Mouse (Mus musculus) kidney, postnatal 0 days (tissue): Measurements from ENCODE around the gene B3gnt9. TPM values are rescaled to one million over a fixed set of nuclear protein-coding genes. Genes with fewer than 3 reads are reported as not detected.

Source experiments
- ATAC-seq: fragments of 200-750 bp; cut with Nextera tagmentation; replicated peaks from 2 replicates; pipeline ENCODE4 v1.8.0; 2017; ENCODE audit warnings: low read depth, moderate number of reproducible peaks, moderate TSS enrichment, moderate library complexity; ENCODE audit not compliant: low FRiP score
- DNase-seq: peaks from one replicate; pipeline ENCODE4 v3.0.0-alpha.2; 2016; ENCODE audit warnings: low spot score
- H3K27ac ChIP-seq: fragments of 300-500 bp; sonication (generic); 2 replicates; pipeline ENCODE4 v1.5.1; 2014; ENCODE audit warnings: mild to moderate bottlenecking
- H3K27me3 ChIP-seq: fragments of 300-500 bp; sonication (generic); 2 replicates; pipeline ENCODE4 v1.6.1; 2014; ENCODE audit warnings: low read length, mixed read lengths; ENCODE audit not compliant: insufficient read depth
- H3K36me3 ChIP-seq: fragments of 300-500 bp; sonication (generic); 2 replicates; pipeline ENCODE4 v1.6.1; 2014; ENCODE audit warnings: low read length, mixed read lengths; ENCODE audit not compliant: insufficient read depth
- H3K4me1 ChIP-seq: fragments of 300-500 bp; sonication (generic); replicated peaks from 2 replicates; pipeline ENCODE4 v1.6.1; 2014; ENCODE audit warnings: antibody characterized with exemption, low read length, mixed read lengths; ENCODE audit not compliant: insufficient read depth
- H3K4me2 ChIP-seq: fragments of 300-500 bp; sonication (generic); 2 replicates; pipeline ENCODE4 v1.6.1; 2014; ENCODE audit warnings: mild to moderate bottlenecking, low read length, moderate library complexity, mixed read lengths
- H3K4me3 ChIP-seq: fragments of 300-500 bp; sonication (generic); replicated peaks from 2 replicates; pipeline ENCODE4 v1.5.1; 2014; ENCODE audit warnings: low read depth, low read length
- H3K9ac ChIP-seq: fragments of 300-500 bp; sonication (generic); 2 replicates; pipeline ENCODE4 v1.6.1; 2014; ENCODE audit warnings: low read depth, low read length
- H3K9me3 ChIP-seq: fragments of 300-500 bp; sonication (generic); replicated peaks from 2 replicates; pipeline ENCODE4 v1.6.1; 2016; ENCODE audit warnings: low read length, inconsistent platforms, mixed read lengths
- CTCF ChIP-seq: IDR thresholded peaks from 2 replicates; pipeline ENCODE4 v1.5.1; 2016; ENCODE audit warnings: antibody characterized with exemption, low read depth, mild to moderate bottlenecking, moderate library complexity
- WGBS: fragments of 180-500 bp; shearing (Covaris S2); extraction: QIAGEN DNeasy Blood & Tissue Kit; methylation state at CpG from one replicate; pipeline ENCODE4 v1.1.7; 2014; 5-methylcytosine and 5-hydroxymethylcytosine counted together
- polyA plus RNA-seq: library from polyadenylated mRNA; unstranded; fragments of >200 nt; fragmentation: Nextera tagmentation; extraction: Ambion mirVana; gene quantifications from 2 replicates; pipeline ENCODE4 v1.2.1, GENCODE M21; 2015

B3gnt9 gene
- polyA plus RNA-seq, 1 experiment from 2014 or later, result 7.5 TPM

DNA sequence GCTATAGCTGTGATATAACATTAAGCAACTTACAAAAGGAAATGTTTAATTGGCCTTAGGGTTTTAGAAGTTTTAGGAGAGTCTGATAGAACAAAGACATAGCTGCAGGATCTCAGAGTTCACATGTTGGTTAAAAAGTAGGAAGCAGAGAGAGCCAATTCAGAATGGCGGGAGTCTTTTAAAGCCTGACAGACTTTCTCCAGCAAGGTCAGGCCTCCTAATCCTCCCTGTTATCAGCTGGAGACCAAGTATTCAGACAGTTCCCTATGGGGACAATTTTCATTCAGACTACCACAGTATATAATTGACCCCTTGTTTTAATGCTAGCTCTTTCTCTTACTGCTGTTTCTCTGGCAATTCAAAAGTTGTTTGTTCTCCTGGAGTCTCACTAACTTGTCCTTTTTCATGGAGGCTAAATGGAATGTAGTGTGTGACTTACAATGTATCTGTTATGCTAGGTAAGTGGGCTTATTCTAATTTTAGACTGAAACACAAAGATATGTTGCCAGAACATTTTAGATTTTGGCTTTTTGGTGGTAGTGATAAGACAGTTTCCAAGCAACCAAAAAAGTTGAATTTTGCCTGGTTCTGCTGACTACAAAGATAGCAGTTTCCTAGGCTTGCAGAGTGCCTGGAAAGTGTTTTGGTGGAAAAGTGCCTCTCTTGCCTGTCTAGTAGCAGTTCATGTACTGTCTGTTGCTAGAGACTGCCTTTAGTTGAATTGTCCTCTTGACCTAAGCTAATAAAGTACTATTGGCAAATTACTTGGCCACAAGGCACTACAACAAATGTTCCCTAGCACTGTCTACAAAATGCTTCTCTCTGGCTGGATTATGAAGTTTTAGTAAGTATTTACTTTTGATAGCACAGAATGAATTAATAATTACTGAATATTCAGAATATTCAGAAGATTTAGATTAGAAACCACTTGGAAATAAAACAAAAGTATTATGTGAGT is 45.5 kb downstream of the B3gnt9 start:
- Histone ChIP-seq H3K9me3 (no peaks in the 10 kb centered on the region), H3K27ac (no peak overlapping the region), H3K36me3 (0 out of 2 replicates have a peak, but pooled peaks cover 3% of the 10 kb centered on the region), H3K27me3 (no peaks in the 10 kb centered on the region), H3K9ac (no peak overlapping the region), H3K4me1 (no peaks in the 10 kb centered on the region), H3K4me2 (no peak overlapping the region), H3K4me3 (no peak overlapping the region)
- ATAC-seq (no peak), DNase-seq (no peak)
- WGBS, result 100% methylated on average over 1 of the region's 1 CpGs
- TF ChIP-seq CTCF, result no peak

DNA sequence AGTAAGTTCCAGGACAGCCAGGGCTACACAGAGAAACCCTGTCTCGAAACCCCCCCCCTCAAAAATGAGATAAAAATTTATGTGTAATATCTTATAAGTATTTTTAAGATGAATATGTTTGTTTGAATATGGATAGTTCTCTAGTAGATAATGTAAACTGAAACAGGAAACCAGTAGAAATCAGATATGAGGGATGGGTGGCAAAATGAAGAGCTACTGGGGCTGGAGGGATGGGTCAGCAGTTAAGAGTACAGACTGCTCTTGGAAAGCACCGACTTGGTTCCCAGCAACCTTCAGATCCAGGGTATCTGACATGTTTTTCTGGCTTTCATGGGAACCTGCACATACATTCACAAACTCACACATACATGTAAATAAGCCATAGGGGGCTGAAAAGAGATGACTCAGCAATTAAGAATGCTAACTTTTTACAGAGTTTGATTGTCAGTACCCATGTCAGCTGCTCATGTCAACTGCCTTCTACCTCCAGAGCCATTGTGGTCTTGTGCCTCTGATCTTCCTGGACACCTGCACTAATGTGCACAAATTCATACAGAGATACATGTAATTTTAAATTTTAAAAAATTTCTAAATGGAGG is 47.2 kb downstream of the B3gnt9 start:
- Histone ChIP-seq H3K9me3 (no peaks in the 10 kb centered on the region), H3K4me1 (no peaks in the 10 kb centered on the region), H3K36me3 (peaks cover 8% of the 10 kb centered on the region; the same call in 1 of the 2 replicates), H3K27me3 (no peaks in the 10 kb centered on the region), H3K4me3 (no peak overlapping the region), H3K4me2 (no peak overlapping the region), H3K27ac (no peak overlapping the region), H3K9ac (no peak overlapping the region)
- WGBS, result 92% methylated on average over 2 of the region's 2 CpGs
- DNase-seq (no peak), ATAC-seq (no peak)
- no peak for TF ChIP-seq CTCF

DNA sequence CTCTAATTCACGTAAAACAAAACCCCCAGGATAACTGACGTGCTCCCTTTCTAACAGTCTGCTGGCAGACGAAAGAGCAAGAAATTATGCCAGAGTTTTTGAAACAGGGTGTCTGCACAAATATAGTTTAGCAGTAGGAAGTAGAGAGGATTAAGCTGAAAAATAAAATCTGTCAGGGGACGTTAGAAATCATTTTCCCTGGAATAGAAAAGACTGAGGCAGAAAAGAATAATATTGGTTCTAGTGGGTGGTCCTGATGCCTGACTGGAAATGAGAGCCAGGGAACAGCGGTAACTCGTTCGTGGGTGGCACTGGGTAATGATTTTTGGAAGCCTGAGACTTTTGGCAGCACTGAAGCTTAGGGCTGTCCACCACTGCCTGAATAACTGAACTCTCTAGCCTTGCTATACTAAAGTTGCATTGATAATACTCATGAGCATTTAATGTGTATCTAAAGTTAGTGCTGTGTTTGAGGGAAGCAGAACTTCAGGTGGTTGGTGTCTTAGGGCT is 48.1 kb downstream of the B3gnt9 start:
- TF ChIP-seq CTCF, result no peak
- H3K9me3 ChIP-seq, result no peaks in the 10 kb centered on the region
- WGBS, result 62% methylated on average over 7 of the region's 7 CpGs
- H3K9ac ChIP-seq, result no peak overlapping the region
- ATAC-seq (no peak), DNase-seq (no peak)
- no peaks in the 10 kb centered on the region for H3K4me1 ChIP-seq
- H3K36me3 ChIP-seq, result peaks cover 8% of the 10 kb centered on the region; the same call in 1 of the 2 replicates
- no peak overlapping the region for H3K4me2 ChIP-seq
- H3K27me3 ChIP-seq, result no peaks in the 10 kb centered on the region
- no peak overlapping the region for H3K27ac ChIP-seq
- H3K4me3 ChIP-seq, result no peak overlapping the region

DNA sequence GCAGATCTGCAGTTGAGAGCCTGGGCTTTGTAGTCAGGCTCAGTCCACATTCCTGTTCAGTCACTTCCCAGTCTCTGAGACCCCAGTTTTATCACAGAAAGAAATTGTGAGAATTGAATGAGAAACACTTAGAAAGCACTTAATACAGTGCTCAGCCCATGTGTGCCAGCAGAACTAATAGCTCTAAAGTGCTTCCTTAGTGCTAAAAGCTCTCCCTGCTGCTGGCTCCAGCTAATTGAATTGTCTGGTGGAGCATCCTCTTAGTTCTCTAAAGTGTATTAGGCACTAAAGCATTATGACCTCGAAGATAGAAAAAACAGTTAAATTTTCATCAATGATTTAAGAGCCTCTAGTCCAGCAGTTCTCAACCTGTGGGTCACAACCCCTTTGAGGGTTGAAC is 49.2 kb downstream of the B3gnt9 start:
- DNase-seq, result no peak
- H3K27ac ChIP-seq, result no peak overlapping the region
- no peak for TF ChIP-seq CTCF
- no peaks in the 10 kb centered on the region for H3K9me3 ChIP-seq
- no peak overlapping the region for H3K4me3 ChIP-seq
- H3K27me3 ChIP-seq, result no peaks in the 10 kb centered on the region
- H3K4me1 ChIP-seq, result no peaks in the 10 kb centered on the region
- H3K9ac ChIP-seq, result no peak overlapping the region
- H3K4me2 ChIP-seq, result no peak overlapping the region
- H3K36me3 ChIP-seq, result peaks cover 8% of the 10 kb centered on the region; the same call in 1 of the 2 replicates
- ATAC-seq, result no peak
- WGBS, result 76% methylated on average over 1 of the region's 1 CpGs

Other genes starting within 250 kb of the B3gnt9 start
- not detected in 2 replicates for gene Ces3a, start 206.6 kb downstream of the B3gnt9 start, polyA plus RNA-seq
- gene Ces3b, start 171.4 kb downstream of the B3gnt9 start, polyA plus RNA-seq, result not detected in 2 replicates
- gene Ces4a, start 123.4 kb downstream of the B3gnt9 start, polyA plus RNA-seq, result not detected in 2 replicates
- gene Cbfb, start 84.5 kb downstream of the B3gnt9 start, polyA plus RNA-seq, result 59.6 and 59.7 TPM in 2 replicates
- 19.2 and 20.6 TPM in 2 replicates for gene D230025D16Rik, start 30.0 kb downstream of the B3gnt9 start, polyA plus RNA-seq
- 21.8 and 24.2 TPM in 2 replicates for gene Tradd, start 9.5 kb upstream of the B3gnt9 start, polyA plus RNA-seq
- 1.8 and 2.4 TPM in 2 replicates for gene Fbxl8, start 9.5 kb upstream of the B3gnt9 start, polyA plus RNA-seq
- 0.12 TPM in 1 of 2 replicates, not detected in the other for gene Hsf4, start 14.6 kb upstream of the B3gnt9 start, polyA plus RNA-seq
- 0.29 and 0.68 TPM in 2 replicates for gene Nol3, start 21.0 kb upstream of the B3gnt9 start, polyA plus RNA-seq
- 5.5 and 6.2 TPM in 2 replicates for gene 4931428F04Rik, start 34.7 kb upstream of the B3gnt9 start, polyA plus RNA-seq
- 15.9 and 18.5 TPM in 2 replicates for gene Exoc3l, start 40.9 kb upstream of the B3gnt9 start, polyA plus RNA-seq
- gene E2f4, start 42.5 kb upstream of the B3gnt9 start, polyA plus RNA-seq, result 55.2 and 57.9 TPM in 2 replicates
- gene Elmo3, start 50.4 kb upstream of the B3gnt9 start, polyA plus RNA-seq, result 15.5 and 17.4 TPM in 2 replicates
- gene Lrrc29, start 71.1 kb upstream of the B3gnt9 start, polyA plus RNA-seq, result 5.2 and 5.6 TPM in 2 replicates
- gene Tmem208, start 71.2 kb upstream of the B3gnt9 start, polyA plus RNA-seq, result 134 and 140 TPM in 2 replicates
- gene Fhod1, start 92.8 kb upstream of the B3gnt9 start, polyA plus RNA-seq, result 1.8 and 2.3 TPM in 2 replicates
- gene Slc9a5, start 93.7 kb upstream of the B3gnt9 start, polyA plus RNA-seq, result 1.3 and 1.4 TPM in 2 replicates
- gene Plekhg4, start 118.1 kb upstream of the B3gnt9 start, polyA plus RNA-seq, result 0.31 and 0.33 TPM in 2 replicates
- gene Kctd19, start 158.3 kb upstream of the B3gnt9 start, polyA plus RNA-seq, result 0.05 TPM in 1 of 2 replicates, not detected in the other
- 0.15 and 0.34 TPM in 2 replicates for gene Lrrc36, start 158.4 kb upstream of the B3gnt9 start, polyA plus RNA-seq
- 15.6 and 19.4 TPM in 2 replicates for gene Tppp3, start 216.4 kb upstream of the B3gnt9 start, polyA plus RNA-seq
- 28.0 and 30.5 TPM in 2 replicates for gene Zdhhc1, start 241.7 kb upstream of the B3gnt9 start, polyA plus RNA-seq